Mouse (Mus musculus): ENCODE measurements around the gene Lrrc32.

The Lrrc32 gene

GRCm38 (mm10) chr7:98504726-98505314 is 15.7 kb downstream of the Lrrc32 start:
- in situ Hi-C loops (cut with MboI; ENCODE audit: low sequenced_read_pairs), result no loop called here

DNA sequence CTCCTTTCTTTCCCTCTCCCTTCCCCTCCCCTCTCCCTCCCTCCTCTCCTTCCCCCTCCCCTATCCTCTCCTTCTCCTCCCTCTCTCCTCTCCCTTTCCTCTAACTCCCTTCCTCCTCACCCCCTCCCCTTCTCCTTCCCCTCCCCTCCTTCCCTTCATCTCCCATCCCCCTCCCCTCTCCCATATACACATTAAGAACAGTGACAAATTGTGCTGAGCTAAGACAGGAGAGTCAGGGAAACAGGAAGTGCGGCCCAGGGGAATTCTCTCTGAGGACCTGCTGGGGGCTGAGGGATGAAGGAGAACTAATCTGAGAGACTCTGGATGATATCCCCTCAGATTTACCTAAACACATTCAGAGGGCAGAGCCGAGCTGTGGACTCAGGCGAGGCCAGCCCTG is 16.6 kb downstream of the Lrrc32 start:
- in situ Hi-C loops (cut with MboI; ENCODE audit: low sequenced_read_pairs), result no loop called here

- in situ Hi-C loops (cut with MboI; ENCODE audit: low sequenced_read_pairs), result no loop called here
These were observed 22.2 kb downstream of the Lrrc32 start for GRCm38 (mm10) chr7:98510961-98511958.

- in situ Hi-C loops (cut with MboI; ENCODE audit: low sequenced_read_pairs), result no loop called here
These were observed 24.2 kb downstream of the Lrrc32 start for GRCm38 (mm10) chr7:98513251-98513650.

GRCm38 (mm10) chr7:98522576-98522975 is 33.5 kb downstream of the Lrrc32 start:
- in situ Hi-C loops (cut with MboI; ENCODE audit: low sequenced_read_pairs), result no loop called here

GRCm38 (mm10) chr7:98523070-98523812 is 34.2 kb downstream of the Lrrc32 start:
- in situ Hi-C loops (cut with MboI; ENCODE audit: low sequenced_read_pairs), result no loop called here

GRCm38 (mm10) chr7:98523813-98524361 is 34.8 kb downstream of the Lrrc32 start:
- in situ Hi-C loops (cut with MboI; ENCODE audit: low sequenced_read_pairs), result no loop called here

DNA sequence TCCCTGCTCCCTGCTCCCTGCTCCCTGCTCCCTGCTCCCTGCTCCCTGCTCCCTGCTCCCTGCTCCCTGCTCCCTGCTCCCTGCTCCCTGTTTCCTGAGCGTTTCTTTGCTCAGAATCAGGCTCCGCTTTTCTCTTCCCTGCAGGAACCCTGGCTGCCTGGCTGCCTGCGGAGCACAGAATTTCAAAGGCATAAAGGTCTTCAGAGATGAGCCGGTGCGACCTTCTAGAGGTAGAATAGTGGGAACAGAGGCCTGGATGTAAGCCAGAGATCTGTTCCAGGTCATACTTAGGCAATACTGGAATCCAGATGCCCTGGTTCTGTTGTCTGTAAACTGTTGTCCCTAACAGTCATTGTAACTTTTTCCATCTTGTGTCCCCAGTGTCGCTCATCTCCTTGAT is 35.3 kb downstream of the Lrrc32 start:
- in situ Hi-C loops (cut with MboI; ENCODE audit: low sequenced_read_pairs), result no loop called here

- in situ Hi-C loops (cut with MboI; ENCODE audit: low sequenced_read_pairs), result no loop called here
These were observed 36.0 kb downstream of the Lrrc32 start for GRCm38 (mm10) chr7:98524869-98525699.

- in situ Hi-C loops (cut with MboI; ENCODE audit: low sequenced_read_pairs), result no loop called here
These were observed 38.0 kb downstream of the Lrrc32 start for GRCm38 (mm10) chr7:98527085-98527484.

DNA sequence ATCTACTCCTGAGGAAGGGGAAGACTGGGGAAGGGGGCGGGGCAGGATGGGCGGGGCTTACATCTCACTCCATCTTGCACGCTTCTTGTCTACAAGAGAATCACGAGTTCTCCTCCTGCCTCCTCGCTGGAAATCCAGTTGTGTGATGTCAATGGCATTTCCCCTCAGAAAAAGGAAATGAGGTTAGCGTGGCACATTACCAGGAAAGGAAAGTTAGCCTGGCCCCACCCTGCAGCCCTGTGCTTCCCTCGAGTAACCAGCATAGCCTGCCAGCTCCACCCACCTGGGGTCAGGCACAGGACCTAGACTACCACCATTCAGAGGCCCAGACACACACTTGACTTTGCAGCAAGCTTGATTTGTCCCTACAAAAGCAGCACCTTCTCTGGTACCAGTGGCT is 42.5 kb downstream of the Lrrc32 start:
- in situ Hi-C loops (cut with MboI; ENCODE audit: low sequenced_read_pairs), result no loop called here

DNA sequence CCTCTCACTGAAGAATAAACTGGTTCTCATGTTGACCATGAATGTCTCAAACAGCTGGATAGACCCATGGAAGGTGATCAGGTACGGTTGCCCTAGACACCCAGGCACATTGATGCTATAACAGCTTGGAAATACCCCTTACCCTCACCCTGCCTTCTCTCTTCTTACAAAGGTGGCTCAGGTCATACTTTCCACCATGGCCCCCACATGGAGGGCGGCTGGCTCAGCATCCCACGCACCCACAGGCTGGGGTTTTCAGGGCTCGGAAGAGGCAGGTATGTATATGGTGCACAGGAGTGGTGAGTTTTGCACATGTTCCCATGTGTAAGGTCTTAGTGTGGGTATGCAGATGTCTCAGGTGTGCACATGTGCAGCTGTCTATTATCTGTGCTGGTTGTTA is 43.9 kb downstream of the Lrrc32 start:
- in situ Hi-C loops (cut with MboI; ENCODE audit: low sequenced_read_pairs), result no loop called here

- in situ Hi-C loops (cut with MboI; ENCODE audit: low sequenced_read_pairs), result no loop called here
These were observed 45.4 kb downstream of the Lrrc32 start for GRCm38 (mm10) chr7:98534432-98534855.

- in situ Hi-C loops (cut with MboI; ENCODE audit: low sequenced_read_pairs), result no loop called here
These were observed 46.1 kb downstream of the Lrrc32 start for GRCm38 (mm10) chr7:98535191-98535590.

DNA sequence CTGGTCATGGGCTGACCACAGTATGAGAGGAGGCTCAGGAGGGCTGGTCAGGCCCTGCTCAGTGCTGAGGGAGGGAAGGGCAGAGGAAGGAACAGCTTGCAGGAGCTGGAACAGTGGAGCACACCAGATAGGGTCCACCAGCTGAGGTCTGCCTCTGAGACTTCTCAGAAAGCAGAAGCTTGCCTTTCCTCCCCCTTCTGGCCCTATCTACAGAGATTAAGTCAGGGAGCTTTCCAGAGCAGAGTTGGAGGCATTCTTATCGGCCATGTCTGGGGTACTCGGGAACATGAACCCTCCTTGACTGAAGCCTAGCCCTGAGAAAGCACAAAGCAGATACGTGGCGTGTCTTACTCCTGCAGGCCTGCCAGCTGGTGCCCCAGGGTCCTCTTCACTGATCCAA is 46.8 kb downstream of the Lrrc32 start:
- in situ Hi-C loops (cut with MboI; ENCODE audit: low sequenced_read_pairs), result no loop called here

DNA sequence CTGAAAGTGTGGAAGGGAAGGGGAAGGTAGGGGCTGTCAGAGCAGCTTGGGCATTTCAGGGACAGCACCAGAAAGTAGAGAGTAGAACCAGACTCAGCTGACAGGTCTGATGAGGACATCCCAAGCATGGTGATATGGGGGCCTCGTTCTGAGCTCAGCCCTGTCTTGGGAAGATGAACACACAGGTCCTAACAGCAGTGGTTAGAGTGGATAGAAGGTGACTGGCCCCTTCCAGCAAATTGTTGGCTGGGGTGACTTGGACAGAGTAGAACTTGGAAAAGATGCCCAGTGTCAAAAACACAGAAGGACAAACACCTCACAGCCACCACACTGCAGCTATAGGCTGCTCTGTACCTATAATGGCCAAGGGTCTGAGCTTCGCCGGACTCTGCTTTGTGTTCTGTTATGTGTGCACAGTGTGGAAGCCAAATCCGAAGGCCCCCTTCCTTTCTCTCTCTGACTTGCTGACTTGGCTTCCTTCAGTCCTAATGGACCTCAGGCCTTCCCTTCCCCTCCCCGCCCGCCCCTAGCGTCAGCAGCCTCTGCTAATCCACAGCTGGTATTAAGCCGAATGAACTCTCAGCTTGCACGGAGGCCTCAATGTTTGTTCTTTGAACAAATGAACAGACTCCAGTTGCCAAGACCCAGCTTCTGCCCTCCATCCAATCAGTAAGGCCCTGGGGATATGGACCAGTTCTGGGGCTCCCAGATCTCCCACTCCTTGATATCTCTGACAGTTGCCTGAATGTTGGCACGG is 48.3 kb downstream of the Lrrc32 start:
- in situ Hi-C loops (cut with MboI; ENCODE audit: low sequenced_read_pairs), result no loop called here

DNA sequence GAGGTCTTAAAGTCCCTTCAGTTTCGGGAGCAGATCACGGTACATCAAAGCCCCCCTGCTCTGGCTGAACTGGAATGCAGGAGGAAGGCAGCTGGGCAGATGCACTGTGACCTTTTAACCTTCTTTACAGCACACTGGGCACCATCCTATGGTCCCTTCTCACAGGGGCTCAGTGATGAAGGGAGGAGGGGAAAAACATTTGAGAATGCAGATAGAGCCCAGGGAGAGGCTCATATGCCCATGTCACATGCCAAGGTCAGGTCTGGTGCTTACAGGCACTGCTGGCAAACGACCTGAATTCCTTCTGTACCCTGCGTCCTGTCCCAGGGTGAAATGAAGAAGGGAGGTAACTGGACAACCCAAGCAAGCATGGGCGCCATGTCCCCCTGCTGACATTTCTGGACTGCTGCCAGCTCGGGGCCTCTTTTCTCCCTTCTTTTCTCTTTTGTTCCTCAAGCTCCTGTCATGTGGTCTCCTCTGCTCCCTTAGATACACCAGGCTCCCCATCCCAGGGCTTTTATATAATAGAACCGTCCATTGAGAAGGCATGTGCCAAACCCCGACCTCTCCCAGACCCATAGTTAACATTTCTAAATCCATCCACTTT is 49.0 kb downstream of the Lrrc32 start:
- in situ Hi-C loops (cut with MboI; ENCODE audit: low sequenced_read_pairs), result no loop called here

- in situ Hi-C loops (cut with MboI; ENCODE audit: low sequenced_read_pairs), result no loop called here
These were observed 51.8 kb downstream of the Lrrc32 start for GRCm38 (mm10) chr7:98540879-98541278.

DNA sequence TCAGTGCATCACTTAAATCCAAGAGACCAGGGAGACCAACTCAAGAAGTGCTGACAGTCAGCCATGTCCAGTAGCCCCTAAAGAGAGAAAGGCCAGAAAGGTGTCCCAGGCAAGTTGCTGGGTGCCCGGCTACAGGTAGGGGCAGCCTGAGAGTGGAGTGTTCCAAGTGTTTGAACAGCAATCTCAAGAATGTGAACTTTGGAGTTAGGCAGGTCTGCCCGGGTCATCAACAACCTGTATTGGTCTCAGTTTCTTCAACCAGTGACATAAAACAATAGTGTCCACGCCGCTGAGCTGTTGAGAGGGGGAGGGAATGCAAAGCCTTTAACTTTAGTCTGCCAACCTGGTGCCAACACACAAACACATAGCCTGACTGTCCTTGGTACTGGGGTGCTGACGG is 52.5 kb downstream of the Lrrc32 start:
- in situ Hi-C loops (cut with MboI; ENCODE audit: low sequenced_read_pairs), result no loop called here
